Mouse (Mus musculus) naive thymus-derived CD4-positive, alpha-beta T cell, adult 2 months (primary cell): Measurements from ENCODE around the gene Fnbp1l.

ENCODE experiments used
- DNase-seq: peaks from one replicate; pipeline ENCODE4 v3.0.0-alpha.2; 2011; ENCODE audit warnings: low read depth

Fnbp1l gene

GRCm38 (mm10) chr3:122528477-122528876 is 91.0 kb downstream of the Fnbp1l start:
- no peak for DNase-seq

DNA sequence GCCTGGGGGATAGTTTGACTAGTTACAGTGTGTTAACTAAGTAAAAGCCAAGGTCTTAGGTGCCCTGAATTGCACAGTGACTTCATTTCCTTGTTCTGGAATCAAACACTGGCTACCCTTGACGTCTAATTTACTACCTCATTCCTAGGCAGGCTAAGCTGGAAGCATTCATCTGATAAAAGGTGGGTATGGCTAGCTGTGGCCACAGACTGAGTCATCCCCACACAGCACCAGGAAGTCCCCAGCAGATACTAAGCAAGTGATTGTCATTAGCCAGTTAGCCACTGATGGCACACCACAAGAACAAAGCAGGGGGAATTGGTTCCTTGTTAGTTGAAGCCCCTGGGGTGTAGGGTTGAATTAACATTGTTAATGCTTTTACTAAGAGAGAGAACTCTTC is 98.2 kb downstream of the Fnbp1l start:
- no peak for DNase-seq

DNA sequence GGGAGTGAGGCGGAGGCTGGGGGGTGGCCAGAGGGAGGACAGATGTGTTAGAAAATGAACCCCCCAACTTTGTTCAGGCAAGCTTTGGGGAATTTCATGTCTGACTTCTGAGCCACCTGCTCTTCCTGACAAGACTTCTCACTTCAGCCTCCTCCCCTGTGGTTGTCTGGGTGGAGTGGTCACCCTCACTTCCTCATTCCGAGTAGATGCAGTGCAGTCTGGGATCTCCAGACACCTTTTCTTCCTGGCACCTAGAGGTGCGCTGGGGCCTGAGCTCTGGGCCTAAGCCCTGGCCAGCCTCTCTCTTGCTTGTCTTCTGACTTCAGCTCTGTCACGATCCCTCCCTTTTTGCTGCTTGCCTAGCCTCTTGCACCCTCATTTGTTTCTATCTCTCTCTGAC is 98.6 kb downstream of the Fnbp1l start:
- DNase-seq = no peak

DNA sequence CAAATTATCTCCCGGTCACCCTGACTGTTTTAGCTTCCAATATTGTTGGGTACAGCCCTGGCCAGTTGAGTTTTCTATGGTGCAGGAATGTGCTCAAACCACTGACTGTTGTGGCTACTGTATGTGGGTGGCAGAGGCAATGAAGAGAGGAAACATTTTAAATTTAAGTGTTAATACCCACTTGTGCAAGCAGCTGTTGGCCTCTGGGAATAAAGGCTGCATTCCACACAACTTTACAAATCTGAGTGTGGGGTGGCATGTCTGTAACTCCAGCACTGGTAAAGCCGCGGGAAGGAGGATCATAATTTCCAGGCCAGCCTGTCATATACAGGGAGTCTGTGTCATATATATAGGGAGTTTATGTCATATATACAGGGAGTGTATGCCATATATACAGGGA is 99.2 kb downstream of the Fnbp1l start:
- DNase-seq = no peak

GRCm38 (mm10) chr3:122519082-122519481 is 100.4 kb downstream of the Fnbp1l start:
- no peak for DNase-seq

GRCm38 (mm10) chr3:122518231-122518736 is 101.2 kb downstream of the Fnbp1l start:
- DNase-seq = no peak

DNA sequence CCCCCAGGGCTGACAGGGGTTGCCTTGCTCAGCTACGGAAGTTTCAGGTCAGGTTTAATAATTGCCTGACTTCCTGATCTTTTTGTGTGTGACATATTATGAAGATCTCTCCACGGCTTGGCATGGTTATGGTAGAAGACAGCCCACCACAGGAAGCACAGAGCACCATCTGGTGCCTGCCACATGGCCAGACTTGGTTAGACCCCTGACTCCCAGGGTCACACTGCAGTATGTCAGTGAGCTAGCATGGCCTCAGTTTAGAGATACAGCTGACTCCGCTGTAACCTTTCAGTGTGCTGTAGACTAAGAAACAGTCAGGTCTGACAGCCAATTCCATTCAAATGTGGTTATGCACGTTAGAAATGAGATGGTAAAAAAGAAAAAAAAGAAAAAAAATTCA is 101.8 kb downstream of the Fnbp1l start:
- no peak for DNase-seq

- DNase-seq = no peak
These were observed 103.2 kb downstream of the Fnbp1l start for GRCm38 (mm10) chr3:122516327-122516695.

GRCm38 (mm10) chr3:122515568-122516326 is 103.8 kb downstream of the Fnbp1l start:
- DNase-seq = no peak

DNA sequence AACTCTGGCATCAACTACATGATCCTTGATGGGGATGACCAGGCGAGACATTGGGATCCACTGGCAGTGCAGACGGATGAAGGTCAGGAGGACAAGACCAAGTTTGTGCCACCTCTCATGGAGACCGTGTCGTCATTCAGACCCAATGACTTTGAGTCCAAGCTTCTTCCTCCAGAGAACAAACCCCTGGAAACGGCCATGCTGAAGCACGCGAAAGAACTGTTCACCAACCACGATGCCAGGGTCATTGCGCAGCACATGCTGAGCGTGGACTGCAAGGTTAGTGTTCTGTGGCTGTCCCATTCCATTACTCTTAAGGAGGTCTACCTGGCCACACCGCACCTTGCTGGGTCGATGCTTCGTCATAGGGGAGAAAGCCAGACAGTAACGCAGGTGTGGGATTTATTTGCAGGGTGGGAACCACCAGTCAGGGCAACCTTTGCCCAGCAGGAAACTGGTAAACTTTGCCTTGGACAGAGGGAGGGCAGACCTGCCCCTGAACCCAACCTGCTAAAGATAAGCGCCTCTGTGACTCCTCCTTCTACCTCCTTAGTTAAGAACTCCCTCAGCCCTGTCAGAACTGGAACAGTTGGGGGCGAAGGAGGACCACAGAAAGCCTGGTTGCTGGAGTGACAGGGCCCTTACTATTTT is 106.7 kb downstream of the Fnbp1l start:
- no peak for DNase-seq

DNA sequence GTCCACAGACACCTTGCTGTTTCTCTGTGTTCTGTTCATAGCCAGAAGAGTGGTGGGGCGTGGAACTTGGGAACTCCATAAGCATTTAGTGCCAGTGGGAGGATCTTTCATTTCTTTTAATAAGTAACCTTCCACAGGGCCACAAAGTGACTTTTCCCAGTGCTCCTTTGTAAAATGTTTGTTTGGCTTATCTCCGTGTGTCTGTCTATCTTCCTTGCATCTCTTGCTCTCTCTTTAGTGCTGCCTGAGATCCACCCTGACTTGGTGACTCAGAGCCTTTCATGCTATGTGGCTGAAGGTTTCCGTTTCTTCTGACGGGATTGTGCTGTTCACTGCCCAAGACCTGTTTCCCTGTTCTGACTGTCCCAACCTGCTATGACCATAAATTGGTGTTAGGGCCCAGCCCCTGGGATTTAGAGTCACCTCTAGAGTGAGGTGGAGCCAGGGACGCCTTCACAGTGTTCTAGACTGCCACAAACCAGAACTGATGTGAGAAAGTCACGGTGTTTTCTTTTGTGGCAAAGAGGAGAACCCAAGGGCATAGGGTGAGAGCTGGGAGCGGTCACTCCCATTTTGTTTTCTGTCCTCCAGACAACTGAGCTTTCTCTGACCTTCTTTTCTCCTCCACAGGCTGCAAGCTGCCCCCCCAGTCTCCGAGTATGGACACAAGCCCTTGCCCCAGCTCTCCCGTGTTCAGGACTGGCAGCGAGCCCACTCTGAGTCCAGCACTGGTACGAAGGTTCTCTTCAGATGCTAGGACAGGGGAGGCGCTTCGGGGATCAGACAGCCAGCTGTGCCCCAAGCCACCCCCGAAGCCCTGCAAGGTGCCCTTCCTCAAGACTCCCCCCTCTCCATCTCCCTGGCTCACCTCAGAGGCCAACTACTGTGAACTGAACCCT is 107.5 kb downstream of the Fnbp1l start:
- no peak for DNase-seq

GRCm38 (mm10) chr3:122510932-122511331 is 108.6 kb downstream of the Fnbp1l start:
- no peak for DNase-seq

DNA sequence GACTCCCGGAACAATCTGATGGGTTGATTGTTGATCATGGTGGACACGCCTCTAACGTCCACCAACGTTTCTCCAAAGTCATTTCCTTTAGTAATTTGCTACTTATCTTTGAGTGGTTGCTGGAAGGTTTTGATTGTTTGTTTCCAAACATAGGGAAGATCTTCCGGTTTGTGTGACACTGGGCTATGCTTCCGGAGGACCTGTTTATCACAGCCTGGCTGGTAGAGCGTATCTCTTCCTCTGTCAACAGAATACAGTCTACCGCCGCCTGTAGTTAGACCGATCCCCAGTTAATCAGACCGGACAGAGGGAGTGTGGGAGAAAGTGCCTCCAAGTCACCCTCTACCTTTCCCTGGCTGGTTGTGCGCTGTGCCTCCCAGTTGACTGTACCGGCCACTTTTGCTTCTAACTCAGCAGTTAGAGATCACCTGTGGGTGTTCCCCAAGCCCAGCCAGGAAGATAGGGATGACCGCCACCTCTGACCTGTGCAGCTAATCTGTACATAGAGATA is 109.2 kb downstream of the Fnbp1l start:
- no peak for DNase-seq

DNA sequence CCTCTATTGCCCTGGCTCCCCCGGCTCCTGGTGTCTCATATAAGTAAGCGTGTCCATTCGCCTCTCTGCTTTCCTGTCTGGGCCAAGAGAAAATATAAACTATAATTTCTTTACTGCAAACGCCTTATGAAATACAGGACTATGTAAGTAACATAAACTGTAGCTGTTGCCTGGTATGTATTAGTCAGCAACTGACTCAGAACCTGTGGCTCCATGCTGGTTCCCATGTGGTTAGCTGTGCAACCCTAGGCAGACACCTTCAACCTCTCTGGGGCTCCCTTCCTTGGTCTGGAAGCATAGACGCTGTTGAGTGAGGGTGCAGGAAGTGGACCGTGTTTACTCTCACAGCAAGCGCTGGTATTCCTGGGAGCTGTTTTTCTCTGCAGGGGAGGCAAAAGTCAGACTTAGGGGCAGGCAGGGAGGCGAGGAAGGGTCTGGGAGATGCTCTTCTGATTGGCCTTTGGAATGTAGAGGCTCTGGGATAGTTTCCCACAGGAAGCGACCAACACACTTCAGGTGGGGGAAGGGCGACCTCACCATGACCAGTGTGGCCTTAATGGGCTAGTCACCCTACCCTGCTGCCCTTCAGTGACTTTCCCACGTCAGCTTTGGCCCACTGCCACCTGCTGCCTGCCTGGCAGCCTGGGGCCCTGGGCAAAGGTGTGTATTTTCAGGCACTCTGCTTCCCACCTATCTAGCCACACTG is 109.8 kb downstream of the Fnbp1l start:
- DNase-seq = no peak

- peak; percentile 12 for DNase-seq
These were observed 110.4 kb downstream of the Fnbp1l start for GRCm38 (mm10) chr3:122509084-122509483.

GRCm38 (mm10) chr3:122507826-122508225 is 111.7 kb downstream of the Fnbp1l start:
- no peak for DNase-seq

DNA sequence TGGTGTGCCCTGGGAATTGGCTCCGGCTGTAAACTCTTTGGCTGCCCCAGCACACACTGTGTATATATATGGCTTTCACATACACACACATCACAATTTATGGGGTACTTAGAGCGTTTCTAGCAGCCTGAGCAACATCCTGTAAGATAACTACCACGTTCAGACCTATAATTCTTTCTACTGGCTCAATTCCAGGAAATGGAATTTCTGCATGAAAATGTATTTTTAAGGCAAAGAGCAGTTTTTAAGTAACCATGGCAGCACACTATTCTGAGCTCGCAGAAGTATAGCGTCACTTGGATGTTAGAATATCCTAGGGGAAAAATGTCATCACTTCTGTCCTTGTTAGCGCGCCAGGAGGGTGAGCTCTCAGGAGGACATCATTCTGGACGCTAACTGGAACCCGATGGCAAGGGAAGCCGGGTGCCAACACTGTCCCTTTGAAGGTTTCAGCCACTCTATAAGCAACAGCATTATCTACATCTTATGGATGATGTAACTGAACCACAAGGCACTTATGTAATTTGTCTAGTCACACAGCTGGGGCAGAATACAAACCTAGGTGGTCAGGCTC is 113.1 kb downstream of the Fnbp1l start:
- no peak for DNase-seq

- no peak for DNase-seq
These were observed 118.6 kb downstream of the Fnbp1l start for GRCm38 (mm10) chr3:122500929-122501328.

DNA sequence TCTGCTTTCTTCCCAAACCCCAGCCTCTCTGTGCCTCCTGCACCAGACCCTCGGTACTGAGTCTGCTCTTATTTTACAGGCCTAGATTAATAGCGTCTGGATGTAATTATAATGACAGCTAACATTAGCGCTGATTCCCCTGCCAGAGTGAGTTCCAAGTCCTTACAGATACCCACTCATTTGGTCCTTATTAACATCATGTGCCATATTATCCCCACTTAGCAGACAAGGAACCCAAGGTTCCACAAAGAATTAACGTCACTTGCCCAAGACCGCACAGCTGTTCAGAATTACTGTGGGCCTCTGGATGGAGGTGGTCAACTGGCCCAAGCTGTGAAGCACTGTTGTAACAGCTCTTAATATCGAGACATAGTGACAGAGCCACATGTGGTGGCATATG is 119.9 kb downstream of the Fnbp1l start:
- no peak for DNase-seq

DNA sequence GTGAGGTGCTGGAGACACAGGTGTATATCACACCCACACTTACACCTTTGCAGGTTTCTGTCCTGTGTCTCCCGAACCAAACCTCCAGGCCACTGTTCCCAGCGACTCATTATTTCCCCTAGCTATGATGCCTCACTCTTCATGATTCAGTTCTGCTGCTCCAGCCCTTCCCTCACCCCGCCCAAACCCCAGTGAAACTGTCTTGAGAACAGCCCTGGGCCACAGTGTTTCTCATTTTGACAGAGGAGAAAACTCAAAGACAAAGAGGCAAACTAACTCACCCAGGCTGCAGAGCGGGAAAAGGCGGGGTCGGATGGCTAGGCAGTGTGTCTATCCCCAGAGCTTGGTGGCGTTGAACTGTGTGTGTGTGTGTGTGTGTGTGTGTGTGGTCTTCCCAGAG is 121.0 kb downstream of the Fnbp1l start:
- no peak for DNase-seq

GRCm38 (mm10) chr3:122497871-122498270 is 121.6 kb downstream of the Fnbp1l start:
- no peak for DNase-seq
